Mouse (Mus musculus) lung, embryonic 14.5 days (tissue): ENCODE results near the gene Fgd2. TPM values are rescaled to one million over a fixed set of nuclear protein-coding genes. Genes with fewer than 3 reads are reported as not detected.

ENCODE experiments used
- ATAC-seq: fragments of 200-750 bp; cut with Nextera tagmentation; 2 replicates; pipeline ENCODE4 v1.8.0; 2017; ENCODE audit warnings: mild to moderate bottlenecking, moderate TSS enrichment, moderate library complexity; ENCODE audit not compliant: insufficient read depth
- DNase-seq: peaks from one replicate; pipeline ENCODE4 v3.0.0-alpha.2; 2015
- H3K27ac ChIP-seq: fragments of 300-500 bp; sonication (generic); 2 replicates; pipeline ENCODE4 v1.5.1; 2014; ENCODE audit warnings: low read depth, mild to moderate bottlenecking, moderate library complexity
- H3K27me3 ChIP-seq: fragments of 300-500 bp; sonication (generic); 2 replicates; pipeline ENCODE4 v1.6.1; 2014; ENCODE audit warnings: low read length, control low read depth; ENCODE audit not compliant: insufficient read depth
- H3K36me3 ChIP-seq: fragments of 300-500 bp; sonication (generic); 2 replicates; pipeline ENCODE4 v1.6.1; 2014; ENCODE audit warnings: control low read depth; ENCODE audit not compliant: insufficient read depth
- H3K4me1 ChIP-seq: fragments of 300-500 bp; sonication (generic); 2 replicates; pipeline ENCODE4 v1.6.1; 2014; ENCODE audit warnings: antibody characterized with exemption, control low read depth; ENCODE audit not compliant: insufficient read depth
- H3K4me2 ChIP-seq: fragments of 300-500 bp; sonication (generic); 2 replicates; pipeline ENCODE4 v1.6.1; 2014; ENCODE audit warnings: mild to moderate bottlenecking
- H3K4me3 ChIP-seq: fragments of 300-500 bp; sonication (generic); 2 replicates; pipeline ENCODE4 v1.5.1; 2014; ENCODE audit warnings: low read depth, low read length
- H3K9ac ChIP-seq: fragments of 300-500 bp; sonication (generic); 2 replicates; pipeline ENCODE4 v1.6.1; 2014
- H3K9me3 ChIP-seq: fragments of 300-500 bp; sonication (generic); 2 replicates; pipeline ENCODE4 v1.6.1; 2016; ENCODE audit warnings: low read depth, low read length, control low read depth
- CTCF ChIP-seq: IDR thresholded peaks from 2 replicates; pipeline ENCODE4 v1.5.1; 2016; ENCODE audit warnings: antibody characterized with exemption, low read depth
- WGBS: fragments of 180-500 bp; shearing (Covaris S2); extraction: QIAGEN DNeasy Blood & Tissue Kit; methylation state at CpG from one replicate; pipeline ENCODE4 v1.1.7; 2014; 5-methylcytosine and 5-hydroxymethylcytosine counted together
- polyA plus RNA-seq: library from polyadenylated mRNA; unstranded; fragments of >200 nt; fragmentation: Nextera tagmentation; extraction: Ambion mirVana; gene quantifications from 2 replicates; pipeline ENCODE4 v1.2.1, GENCODE M21; 2014

The Fgd2 gene
- polyA plus RNA-seq, 1 experiment from 2014 or later, result 19.2 TPM

GRCm38 (mm10) chr17:29368726-29369125 lies 8.0 kb downstream of the Fgd2 start:
- no peaks in the 10 kb centered on the region for H3K9me3 ChIP-seq
- peak overlapping the region; percentile 54 for H3K4me2 ChIP-seq
- no peaks in the 10 kb centered on the region for H3K36me3 ChIP-seq
- 0 out of 2 replicates have a peak, but pooled peaks cover 2% of the 10 kb centered on the region for H3K27me3 ChIP-seq
- no peak overlapping the region for H3K27ac ChIP-seq
- H3K4me3 ChIP-seq, result peak overlapping the region; percentile 24
- WGBS, result 19% methylated on average over 7 of the region's 7 CpGs
- ATAC-seq (peak; percentile 41; the same call in 1 of the 2 replicates), DNase-seq (peak; percentile 70)
- no peak for TF ChIP-seq CTCF
- H3K4me1 ChIP-seq, result no peaks in the 10 kb centered on the region
- H3K9ac ChIP-seq, result 0 out of 2 replicates have a peak overlapping the region, but pooled peaks have one; percentile 3

DNA sequence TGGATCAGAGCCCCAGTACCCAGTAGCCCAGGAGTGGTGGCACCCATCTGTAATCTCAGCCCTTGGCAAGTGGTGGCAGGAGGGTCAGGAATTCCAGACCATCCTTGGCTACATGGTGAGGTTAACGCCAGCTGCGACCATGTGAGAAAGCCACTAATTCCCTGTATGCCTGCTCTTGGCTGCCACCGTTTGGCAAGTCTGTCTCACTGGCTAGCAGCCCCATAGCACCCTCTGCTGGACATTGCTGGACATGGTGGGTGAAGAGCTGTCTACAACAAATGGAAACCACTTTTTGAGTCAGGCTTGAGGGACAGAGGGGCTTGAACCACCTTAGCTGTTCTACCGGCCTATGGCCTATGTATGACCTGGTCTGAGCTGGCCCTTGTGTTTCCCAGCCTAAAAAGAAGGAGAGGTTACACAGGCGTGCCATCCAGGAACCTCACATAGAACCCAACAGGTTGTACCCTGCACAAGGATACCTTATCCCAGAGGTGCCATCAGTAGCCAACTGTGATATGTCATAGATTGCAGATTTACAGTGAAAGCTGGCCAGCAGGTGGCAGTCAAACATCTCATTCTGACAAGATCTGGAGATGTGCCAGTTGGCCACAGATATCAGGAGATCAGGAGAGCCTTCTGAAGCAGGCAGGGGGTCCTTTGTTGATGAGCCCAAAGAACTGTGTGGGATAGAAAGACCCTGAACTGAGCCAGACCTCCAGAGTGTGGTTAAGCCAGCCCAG lies 10.4 kb downstream of the Fgd2 start:
- Histone ChIP-seq H3K9me3 (no peaks in the 10 kb centered on the region), H3K4me2 (no peak overlapping the region), H3K27me3 (0 out of 2 replicates have a peak, but pooled peaks cover 2% of the 10 kb centered on the region), H3K9ac (no peak overlapping the region), H3K27ac (no peak overlapping the region), H3K4me3 (no peak overlapping the region), H3K36me3 (no peaks in the 10 kb centered on the region), H3K4me1 (no peaks in the 10 kb centered on the region)
- peak; percentile 100 for TF ChIP-seq CTCF
- 5% methylated on average over 5 of the region's 5 CpGs for WGBS
- peak; percentile 97 for DNase-seq
- peak; percentile 36 for ATAC-seq

DNA sequence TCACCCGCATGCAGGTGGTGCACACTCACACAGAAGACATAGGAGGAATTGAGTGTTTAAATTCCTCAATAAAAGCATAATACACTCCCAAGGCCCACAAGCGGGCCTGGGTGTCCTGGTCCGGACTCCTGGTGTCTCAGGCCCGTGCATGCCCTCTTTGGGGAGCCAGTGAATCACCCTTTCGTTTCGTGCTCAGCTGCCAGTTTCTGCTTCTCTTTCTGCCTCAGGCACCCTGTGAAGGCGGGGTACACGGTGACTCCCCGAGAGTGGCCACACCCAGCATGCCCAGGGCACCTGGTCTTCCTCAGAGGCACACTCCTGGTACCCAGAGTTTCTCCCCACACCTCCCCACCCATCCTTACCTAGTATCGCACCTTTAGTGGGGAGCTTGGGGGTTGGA lies 15.2 kb downstream of the Fgd2 start:
- DNase-seq (no peak), ATAC-seq (no peak)
- no peak overlapping the region for H3K9ac ChIP-seq
- 75% methylated on average over 10 of the region's 10 CpGs for WGBS
- H3K4me2 ChIP-seq, result no peak overlapping the region
- no peaks in the 10 kb centered on the region for H3K4me1 ChIP-seq
- H3K4me3 ChIP-seq, result no peak overlapping the region
- H3K36me3 ChIP-seq, result no peaks in the 10 kb centered on the region
- TF ChIP-seq CTCF, result no peak
- H3K9me3 ChIP-seq, result no peaks in the 10 kb centered on the region
- H3K27ac ChIP-seq, result no peak overlapping the region
- no peaks in the 10 kb centered on the region for H3K27me3 ChIP-seq

DNA sequence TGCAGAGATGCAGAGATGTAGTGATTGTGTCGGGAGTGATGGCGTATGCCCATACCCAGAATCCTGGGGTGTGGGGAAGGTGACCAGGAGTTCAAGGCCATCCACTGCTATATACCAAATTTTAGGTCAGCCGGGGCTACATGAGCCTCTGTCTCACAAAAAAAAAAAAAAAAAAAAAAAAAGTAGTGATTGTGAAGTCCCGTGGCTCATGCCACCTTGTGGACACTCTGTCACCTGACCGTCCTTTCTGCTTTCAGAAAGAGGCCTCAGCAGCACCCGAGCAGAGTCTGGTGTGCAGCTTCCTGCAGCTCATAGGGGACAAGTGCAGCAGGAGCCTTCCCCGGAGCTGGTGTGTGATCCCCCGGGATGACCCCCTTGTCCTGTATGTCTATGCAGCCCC lies 17.3 kb downstream of the Fgd2 start:
- no peak for DNase-seq
- no peak for ATAC-seq
- TF ChIP-seq CTCF, result peak; percentile 20; the same call in 1 of the 2 replicates
- no peaks in the 10 kb centered on the region for H3K36me3 ChIP-seq
- H3K4me1 ChIP-seq, result no peaks in the 10 kb centered on the region
- H3K27ac ChIP-seq, result no peak overlapping the region
- no peaks in the 10 kb centered on the region for H3K9me3 ChIP-seq
- no peak overlapping the region for H3K4me2 ChIP-seq
- no peak overlapping the region for H3K9ac ChIP-seq
- H3K27me3 ChIP-seq, result no peaks in the 10 kb centered on the region
- no peak overlapping the region for H3K4me3 ChIP-seq
- WGBS, result 54% methylated on average over 8 of the region's 8 CpGs

GRCm38 (mm10) chr17:29380241-29380640 lies 19.5 kb downstream of the Fgd2 start:
- H3K4me3 ChIP-seq, result no peak overlapping the region

GRCm38 (mm10) chr17:29381472-29381871 lies 20.8 kb downstream of the Fgd2 start:
- Histone ChIP-seq H3K4me2 (no peak overlapping the region), H3K36me3 (no peaks in the 10 kb centered on the region), H3K9me3 (no peaks in the 10 kb centered on the region), H3K27me3 (no peaks in the 10 kb centered on the region), H3K4me3 (no peak overlapping the region), H3K9ac (no peak overlapping the region), H3K27ac (no peak overlapping the region), H3K4me1 (no peaks in the 10 kb centered on the region)
- ATAC-seq (peak; percentile 83; the same call in 1 of the 2 replicates), DNase-seq (peak; percentile 92)
- peak; percentile 91 for TF ChIP-seq CTCF
- WGBS, result 25% methylated on average over 7 of the region's 7 CpGs

More at GRCm38 (mm10) chr17:29380241-29380640, 19.5 kb downstream of the Fgd2 start:
- no peaks in the 10 kb centered on the region for H3K9me3 ChIP-seq
- ATAC-seq, result no peak
- H3K4me1 ChIP-seq, result no peaks in the 10 kb centered on the region
- H3K36me3 ChIP-seq, result no peaks in the 10 kb centered on the region
- TF ChIP-seq CTCF, result no peak
- H3K4me2 ChIP-seq, result no peak overlapping the region
- WGBS, result 68% methylated on average over 4 of the region's 4 CpGs
- H3K9ac ChIP-seq, result no peak overlapping the region
- H3K27ac ChIP-seq, result no peak overlapping the region
- no peak for DNase-seq
- H3K27me3 ChIP-seq, result no peaks in the 10 kb centered on the region

GRCm38 (mm10) chr17:29382417-29382816 lies 21.7 kb downstream of the Fgd2 start:
- H3K4me3 ChIP-seq, result no peak overlapping the region
- no peaks in the 10 kb centered on the region for H3K4me1 ChIP-seq
- no peak overlapping the region for H3K9ac ChIP-seq
- H3K27me3 ChIP-seq, result no peaks in the 10 kb centered on the region
- no peak overlapping the region for H3K4me2 ChIP-seq
- WGBS, result 37% methylated on average over 11 of the region's 11 CpGs
- no peak for TF ChIP-seq CTCF
- H3K27ac ChIP-seq, result no peak overlapping the region
- ATAC-seq (no peak), DNase-seq (peak; percentile 72)
- no peaks in the 10 kb centered on the region for H3K9me3 ChIP-seq
- no peaks in the 10 kb centered on the region for H3K36me3 ChIP-seq
